Comparison of ENCODE assay signal across 25 mouse cellular contexts in the genomic region with DNA sequence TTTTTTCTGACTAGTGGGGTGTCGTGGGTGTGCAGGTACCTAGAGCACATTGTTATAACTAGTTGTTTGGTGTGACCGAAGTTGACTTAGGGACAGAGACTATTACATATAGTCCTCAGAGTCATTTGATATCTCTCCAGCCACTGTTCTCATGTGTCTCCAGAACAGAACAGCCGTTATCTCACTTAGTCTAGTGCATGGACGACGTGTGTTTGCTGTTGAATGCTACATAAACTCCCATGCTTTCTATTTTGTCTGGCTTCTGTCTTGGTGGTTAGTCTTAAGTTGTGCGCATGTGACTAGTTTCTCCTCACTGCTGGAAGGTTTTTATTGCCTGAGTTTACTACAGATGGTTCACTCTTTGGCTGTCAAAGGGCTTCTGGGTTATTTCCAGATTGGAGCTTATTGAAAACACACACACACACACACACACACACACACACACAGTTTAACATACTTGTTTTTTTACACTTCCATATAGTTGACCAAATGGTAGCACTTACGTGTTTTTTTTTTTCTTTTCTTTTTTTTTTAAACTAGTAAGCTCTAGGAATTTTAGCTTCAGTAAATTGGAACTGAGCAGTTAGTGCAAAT. TPM values are rescaled to one million over a fixed set of nuclear protein-coding genes. Genes with fewer than 3 reads are reported as not detected.
DNase-seq lines count a peak whose midpoint lies in the region; ATAC-seq and TF ChIP-seq lines count a peak whose summit lies in the region.
"Had no signal": no experiment of that assay in that cellular context is flagged by ENCODE, and none has a peak within 500 bp of the region (broad histone marks: within the 10 kb centered on the region; RNA-seq: fewer than 3 reads in every experiment).

No protein-coding gene starts in this region.

- H3K4me3 ChIP-seq in gastrocnemius, adult 2 months = no peak overlapping the region
- no peak overlapping the region for H3K4me3 ChIP-seq in liver, embryonic 13.5 days (replicated peaks)
- no peak overlapping the region for H3K4me3 ChIP-seq in heart, embryonic 15.5 days
- no peak overlapping the region for H3K4me3 ChIP-seq in lung, adult 2 months (replicated peaks; ENCODE audit: extremely low read depth, low read depth, low read length)
- H3K4me3 ChIP-seq: erythroblast, embryonic 14.5 days; forebrain, embryonic 13.5 days; hindbrain, embryonic 10.5 days; limb, embryonic 15.5 days; megakaryocyte, embryonic 14.5 days; midbrain, embryonic 15.5 days; myocyte had no signal

- intact Hi-C loops in gastrocnemius, adult 2 months (cut with DNase I) = no loop called here
- intact Hi-C loops in gastrocnemius, postnatal 14 days (cut with DNase I; ENCODE audit: low total_unique reads) = no loop called here

- no peak for DNase-seq in gastrocnemius, adult 2 months
- DNase-seq in gastrocnemius, postnatal 14 days = no peak
- DNase-seq in liver, embryonic 13.5 days = no peak
- DNase-seq in liver = no peak
- DNase-seq in lung, adult 2 months = no peak
- DNase-seq in frontal cortex, postnatal 25 days (ENCODE audit: low spot score in 2 of 2) = no peak
- DNase-seq: adrenal gland, postnatal 14 days; cerebellum, adult 8-10 months; layer of hippocampus, postnatal 36 days; right cerebral cortex, postnatal 14 days; spleen, adult 18-20 months; thymus, postnatal 25 days had no signal

- no peaks in the 10 kb centered on the region for H3K36me3 ChIP-seq in liver, embryonic 13.5 days
- no peaks in the 10 kb centered on the region for H3K36me3 ChIP-seq in heart, embryonic 15.5 days
- H3K36me3 ChIP-seq: hindbrain, embryonic 10.5 days; limb, embryonic 15.5 days; midbrain, embryonic 15.5 days had no signal

- peak overlapping the region; percentile 41 for H3K27ac ChIP-seq in gastrocnemius, adult 2 months
- no peak overlapping the region for H3K27ac ChIP-seq in liver, embryonic 13.5 days
- H3K27ac ChIP-seq in heart, embryonic 15.5 days = peak overlapping the region; percentile 3; the same call in 1 of the 2 replicates
- H3K27ac ChIP-seq: forebrain, embryonic 13.5 days; hindbrain, embryonic 10.5 days; hindbrain, postnatal 0 days; kidney, postnatal 0 days; limb, embryonic 15.5 days; midbrain, embryonic 15.5 days had no signal

- 0 out of 2 replicates have a peak, but pooled peaks have one; percentile 39 for ATAC-seq in liver, embryonic 13.5 days (ENCODE audit: low read depth)
- no peak; the same call in 1 of the 2 replicates for ATAC-seq in heart, embryonic 15.5 days (replicated peaks; ENCODE audit: insufficient number of reproducible peaks, insufficient read depth, low FRiP score, low read depth)
- ATAC-seq: forebrain, embryonic 13.5 days; hindbrain, postnatal 0 days; intestine, postnatal 0 days; lung, postnatal 0 days; midbrain, embryonic 15.5 days had no signal

- no peak for TF ChIP-seq CTCF in gastrocnemius, adult 2 months (IDR thresholded peaks at IDR 0.05)
- no peak for TF ChIP-seq CTCF in lung, adult 2 months (IDR thresholded peaks at IDR 0.05; ENCODE audit: insufficient read depth, low read length)

- no peaks in the 10 kb centered on the region for H3K9me3 ChIP-seq in liver, embryonic 13.5 days (replicated peaks)
- no peaks in the 10 kb centered on the region for H3K9me3 ChIP-seq in heart, embryonic 15.5 days (replicated peaks)
- H3K9me3 ChIP-seq: forebrain, embryonic 13.5 days; G1E; hindbrain, embryonic 10.5 days; limb, embryonic 15.5 days; megakaryocyte, embryonic 14.5 days; midbrain, embryonic 15.5 days had no signal

- H3K27me3 ChIP-seq in liver, embryonic 13.5 days = no peaks in the 10 kb centered on the region
- no peaks in the 10 kb centered on the region for H3K27me3 ChIP-seq in heart, embryonic 15.5 days
- H3K27me3 ChIP-seq: forebrain, embryonic 13.5 days; limb, embryonic 15.5 days; megakaryocyte, embryonic 14.5 days; midbrain, embryonic 15.5 days had no signal

- H3K4me1 ChIP-seq in liver, embryonic 13.5 days (replicated peaks) = peaks cover 66% of the 10 kb centered on the region
- peaks cover 77% of the 10 kb centered on the region for H3K4me1 ChIP-seq in heart, embryonic 15.5 days (replicated peaks)
- peaks cover 42% of the 10 kb centered on the region for H3K4me1 ChIP-seq in lung, adult 2 months (ENCODE audit: control insufficient read depth, insufficient read depth, low read length)

- H3K9ac ChIP-seq in liver, embryonic 13.5 days = no peak overlapping the region
- H3K9ac ChIP-seq in heart, embryonic 15.5 days = no peak overlapping the region
- H3K9ac ChIP-seq: forebrain, embryonic 13.5 days; limb, embryonic 15.5 days; midbrain, embryonic 15.5 days had no signal

- WGBS in liver, embryonic 13.5 days (ENCODE audit: insufficient replicate concordance) = 38% methylated on average over 7 of the region's 7 CpGs
- 40% methylated on average over 7 of the region's 7 CpGs for WGBS in heart, embryonic 15.5 days
- 65% methylated on average over 7 of the region's 7 CpGs for WGBS in lung, adult 2 months

- no peak for TF ChIP-seq POLR2A in lung, adult 2 months (IDR thresholded peaks at IDR 0.05; ENCODE audit: borderline replicate concordance, extremely low read depth, low read depth, low read length)

- H3K4me2 ChIP-seq in liver, embryonic 13.5 days = no peak overlapping the region
- H3K4me2 ChIP-seq in heart, embryonic 15.5 days = no peak overlapping the region
- H3K4me2 ChIP-seq: forebrain, embryonic 13.5 days; limb, embryonic 15.5 days; midbrain, embryonic 15.5 days had no signal

RNA-seq across cellular contexts. Expression of gene Zfand3, which starts 25.2 kb away (rescaled TPM):
- 100 to 1,000 TPM; 193 to 204 TPM for total RNA-seq in gastrocnemius, adult 2 months (2021)
- total RNA-seq in gastrocnemius, postnatal 14 days (2021) = 100 to 1,000 TPM in 1 of 2 experiments, 10 to 100 TPM in 1; 85.6 to 105 TPM
- 13.7 and 14.5 TPM in 2 replicates for polyA plus RNA-seq in liver, embryonic 13.5 days (2015; fragmentation: Nextera tagmentation; extraction: Ambion mirVana)
- 49.3 and 53.9 TPM in 2 replicates for polyA plus RNA-seq in heart, embryonic 15.5 days (2015; fragmentation: Nextera tagmentation; extraction: Ambion mirVana)
- 93.6 and 122 TPM in 2 replicates for polyA plus RNA-seq in lung, adult 2 months (2012; rRNA removed)

RNA-seq across cellular contexts. Expression of gene Mdga1, which starts 59.8 kb away (rescaled TPM):
- 10 to 100 TPM; 29.5 to 41.3 TPM for total RNA-seq in gastrocnemius, adult 2 months (2021)
- 10 to 100 TPM; 50.6 to 51.2 TPM for total RNA-seq in gastrocnemius, postnatal 14 days (2021)
- 1.0 and 1.1 TPM in 2 replicates for polyA plus RNA-seq in liver, embryonic 13.5 days (2015; fragmentation: Nextera tagmentation; extraction: Ambion mirVana)
- polyA plus RNA-seq in heart, embryonic 15.5 days (2015; fragmentation: Nextera tagmentation; extraction: Ambion mirVana) = 4.2 and 7.4 TPM in 2 replicates
- polyA plus RNA-seq in lung, adult 2 months (2012; rRNA removed) = 3.9 and 4.4 TPM in 2 replicates
